ENCODE assay signal across 7 mouse cellular contexts in the genomic region with DNA sequence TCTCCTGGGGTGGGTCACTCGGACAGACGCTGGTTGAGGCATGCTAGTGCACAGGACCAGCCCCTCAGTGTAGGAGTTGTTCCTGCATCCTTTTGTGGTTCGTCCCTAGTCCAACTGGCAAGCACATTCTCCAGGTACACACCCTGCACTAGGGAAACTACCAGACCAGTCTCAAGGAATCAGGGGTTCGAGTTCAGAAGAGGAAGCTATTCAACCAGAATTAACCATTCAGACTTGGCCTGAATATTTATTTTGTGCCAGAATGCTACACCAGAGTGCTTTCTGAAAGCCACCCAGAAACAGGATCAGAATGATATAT. TPM values are rescaled to one million over a fixed set of nuclear protein-coding genes. Genes with fewer than 3 reads are reported as not detected.
A peak's percentile ranks its signal among the peaks of the same experiment; 100 is the strongest.
DNase-seq lines count a peak whose midpoint lies in the region; ATAC-seq and TF ChIP-seq lines count a peak whose summit lies in the region.

No protein-coding gene starts in this region.

- peak overlapping the region; percentile 81 for H3K9ac ChIP-seq in lung, embryonic 16.5 days (ENCODE audit: low read length)
- peak overlapping the region; percentile 76 for H3K9ac ChIP-seq in forebrain, embryonic 11.5 days (ENCODE audit: low read length)
- H3K9ac ChIP-seq in limb, embryonic 12.5 days (replicated peaks): peak overlapping the region; percentile 75

- ATAC-seq in lung, embryonic 16.5 days (ENCODE audit: low read depth): no peak
- ATAC-seq in forebrain, embryonic 11.5 days (replicated peaks; ENCODE audit: low FRiP score): peak; percentile 90; the same call in 1 of the 2 replicates
- peak; percentile 91; the same call in 1 of the 2 replicates for ATAC-seq in limb, embryonic 12.5 days (ENCODE audit: insufficient number of reproducible peaks, insufficient read depth, low FRiP score, low TSS enrichment, low read depth)

- peak overlapping the region; percentile 67 for H3K4me2 ChIP-seq in lung, embryonic 16.5 days (ENCODE audit: low read depth, low read length)
- H3K4me2 ChIP-seq in forebrain, embryonic 11.5 days (ENCODE audit: low read depth, low read length, severe bottlenecking): peak overlapping the region; percentile 99
- H3K4me2 ChIP-seq in limb, embryonic 12.5 days: peak overlapping the region; percentile 87

- no peak for TF ChIP-seq CTCF in small intestine, adult 2 months (IDR thresholded peaks at IDR 0.05; ENCODE audit: extremely low read depth, insufficient read length, insufficient replicate concordance, low read depth, low read length)

- H3K36me3 ChIP-seq in lung, embryonic 16.5 days (ENCODE audit: control insufficient read depth, insufficient read depth, low read length): peaks cover 2% of the 10 kb centered on the region; the same call in 1 of the 2 replicates
- no peaks in the 10 kb centered on the region for H3K36me3 ChIP-seq in forebrain, embryonic 11.5 days (ENCODE audit: control insufficient read depth, insufficient read depth, low read length)
- H3K36me3 ChIP-seq in limb, embryonic 12.5 days: peaks cover 12% of the 10 kb centered on the region
- H3K36me3 ChIP-seq in small intestine, adult 2 months (ENCODE audit: control insufficient read depth, insufficient read depth, low read length): peaks cover 14% of the 10 kb centered on the region

- no peak for DNase-seq in lung, postnatal 10 days
- no peak for DNase-seq in forebrain, embryonic 11.5 days (ENCODE audit: low spot score)
- no peak for DNase-seq in ovary, postnatal 14 days (ENCODE audit: low spot score)
- no peak for DNase-seq in cerebellum, adult 18-20 months

- no peaks in the 10 kb centered on the region for H3K9me3 ChIP-seq in lung, embryonic 16.5 days (ENCODE audit: control insufficient read depth, low read length)
- H3K9me3 ChIP-seq in forebrain, embryonic 11.5 days (ENCODE audit: control insufficient read depth, low read length): no peaks in the 10 kb centered on the region
- H3K9me3 ChIP-seq in limb, embryonic 12.5 days: no peaks in the 10 kb centered on the region

- peak overlapping the region; percentile 87 for H3K4me3 ChIP-seq in lung, embryonic 16.5 days (ENCODE audit: low read length)
- peak overlapping the region; percentile 65 for H3K4me3 ChIP-seq in forebrain, embryonic 11.5 days (ENCODE audit: low read depth, low read length)
- H3K4me3 ChIP-seq in limb, embryonic 12.5 days (replicated peaks): peak overlapping the region; percentile 72
- peak overlapping the region; percentile 85 for H3K4me3 ChIP-seq in small intestine, adult 2 months (ENCODE audit: low read depth, low read length)

- TF ChIP-seq POLR2A in small intestine, adult 2 months (IDR thresholded peaks at IDR 0.05; ENCODE audit: low read depth, low read length): no peak

- WGBS in lung, embryonic 16.5 days: 4% methylated on average over 4 of the region's 4 CpGs
- WGBS in forebrain, embryonic 11.5 days: 7% methylated on average over 4 of the region's 4 CpGs
- WGBS in limb, embryonic 12.5 days: 12% methylated on average over 4 of the region's 4 CpGs
- WGBS in small intestine, adult 2 months: 1% methylated on average over 4 of the region's 4 CpGs

- H3K4me1 ChIP-seq in lung, embryonic 16.5 days (replicated peaks; ENCODE audit: control insufficient read depth, insufficient read depth, low read length): peaks cover 14% of the 10 kb centered on the region
- H3K4me1 ChIP-seq in forebrain, embryonic 11.5 days (replicated peaks; ENCODE audit: control insufficient read depth, insufficient read depth, low read length): no peaks in the 10 kb centered on the region; the same call in 1 of the 2 replicates
- peaks cover 21% of the 10 kb centered on the region for H3K4me1 ChIP-seq in limb, embryonic 12.5 days (replicated peaks)
- peaks cover 5% of the 10 kb centered on the region; the same call in 1 of the 2 replicates for H3K4me1 ChIP-seq in small intestine, adult 2 months (ENCODE audit: control insufficient read depth, insufficient read depth, insufficient read length, low read length)

- no peaks in the 10 kb centered on the region for H3K27me3 ChIP-seq in lung, embryonic 16.5 days (ENCODE audit: control insufficient read depth, insufficient read depth, low read depth, low read length)
- H3K27me3 ChIP-seq in forebrain, embryonic 11.5 days (ENCODE audit: control insufficient read depth, insufficient read depth, low read length): no peaks in the 10 kb centered on the region
- no peaks in the 10 kb centered on the region for H3K27me3 ChIP-seq in limb, embryonic 12.5 days
- H3K27me3 ChIP-seq in small intestine, adult 2 months (ENCODE audit: control insufficient read depth, insufficient read depth, low read length): no peaks in the 10 kb centered on the region

- H3K27ac ChIP-seq in lung, embryonic 16.5 days (ENCODE audit: low read length): peak overlapping the region; percentile 65
- no peak overlapping the region for H3K27ac ChIP-seq in forebrain, embryonic 11.5 days (ENCODE audit: low read depth, low read length)
- peak overlapping the region; percentile 62; the same call in 1 of the 2 replicates for H3K27ac ChIP-seq in limb, embryonic 12.5 days
- 0 out of 2 replicates have a peak overlapping the region, but pooled peaks have one; percentile 23 for H3K27ac ChIP-seq in small intestine, adult 2 months (ENCODE audit: insufficient read depth, low read depth, low read length)

RNA-seq across cellular contexts. Expression of a gene that starts 0.3 kb away (rescaled TPM):
- 39.3 and 39.8 TPM in 2 replicates for polyA plus RNA-seq in lung, embryonic 16.5 days (2015; fragmentation: Nextera tagmentation; extraction: Ambion mirVana)
- polyA plus RNA-seq in forebrain, embryonic 11.5 days (2014; fragmentation: Nextera tagmentation; extraction: Ambion mirVana): 18.6 and 19.6 TPM in 2 replicates
- polyA plus RNA-seq in limb, embryonic 12.5 days (2016; fragmentation: Nextera tagmentation; extraction: Ambion mirVana): 29.5 and 31.7 TPM in 2 replicates
- polyA plus RNA-seq in small intestine, adult 2 months (2012; rRNA removed): 4.1 and 10.9 TPM in 2 replicates

RNA-seq across cellular contexts. Expression of a gene that starts 37.4 kb away (rescaled TPM):
- 40.1 and 40.2 TPM in 2 replicates for polyA plus RNA-seq in lung, embryonic 16.5 days (2015; fragmentation: Nextera tagmentation; extraction: Ambion mirVana)
- 59.6 and 62.9 TPM in 2 replicates for polyA plus RNA-seq in forebrain, embryonic 11.5 days (2014; fragmentation: Nextera tagmentation; extraction: Ambion mirVana)
- polyA plus RNA-seq in limb, embryonic 12.5 days (2016; fragmentation: Nextera tagmentation; extraction: Ambion mirVana): 55.2 and 56.6 TPM in 2 replicates
- 5.1 and 12.4 TPM in 2 replicates for polyA plus RNA-seq in small intestine, adult 2 months (2012; rRNA removed)

RNA-seq across cellular contexts. Expression of a gene that starts 40.9 kb away (rescaled TPM):
- 0.55 and 1.4 TPM in 2 replicates for polyA plus RNA-seq in lung, embryonic 16.5 days (2015; fragmentation: Nextera tagmentation; extraction: Ambion mirVana)
- not detected in 2 replicates for polyA plus RNA-seq in forebrain, embryonic 11.5 days (2014; fragmentation: Nextera tagmentation; extraction: Ambion mirVana)
- 0.14 and 0.31 TPM in 2 replicates for polyA plus RNA-seq in limb, embryonic 12.5 days (2016; fragmentation: Nextera tagmentation; extraction: Ambion mirVana)
- polyA plus RNA-seq in small intestine, adult 2 months (2012; rRNA removed): 0.37 and 0.71 TPM in 2 replicates
